Mouse (Mus musculus) CH12.LX (cell line): Measurements from ENCODE around the gene Tmem132c. TPM values are rescaled to one million over a fixed set of nuclear protein-coding genes. Genes with fewer than 3 reads are reported as not detected.
A peak's percentile ranks its signal among the peaks of the same experiment; 100 is the strongest.

ENCODE experiments used
- DNase-seq: peaks from one replicate; pipeline ENCODE4 v3.0.0-alpha.2; 2013; ENCODE audit errors: extremely low read depth
- H3K27ac ChIP-seq: 2 replicates; pipeline ENCODE4 v1.5.1; 2012; ENCODE audit warnings: low read depth, mild to moderate bottlenecking, control low read depth, moderate library complexity; ENCODE audit not compliant: insufficient read depth
- H3K27me3 ChIP-seq: replicated peaks from 2 replicates; pipeline ENCODE3; 2012; ENCODE audit warnings: inconsistent platforms
- H3K36me3 ChIP-seq, 2 experiments: replicated peaks in 1 of 2; 2 replicates each; pipeline versions ENCODE3 to v1.6.1; 2012; ENCODE audit warnings: inconsistent platforms in 1 of 2, low read length in 1 of 2, mild to moderate bottlenecking in 1 of 2, mixed read lengths in 1 of 2, moderate library complexity in 1 of 2; ENCODE audit not compliant: control insufficient read depth in 1 of 2, insufficient read depth in 1 of 2
- H3K4me1 ChIP-seq, 2 experiments: 2 replicates each; pipeline ENCODE4 v1.6.1; 2012; ENCODE audit warnings: inconsistent platforms in 1 of 2, moderate library complexity in 1 of 2; ENCODE audit not compliant: insufficient read depth in 2 of 2, control insufficient read depth in 1 of 2
- H3K4me2 ChIP-seq: 2 replicates; pipeline ENCODE4 v1.6.1; 2012; ENCODE audit warnings: low read depth, mild to moderate bottlenecking, control low read depth; ENCODE audit not compliant: poor library complexity, insufficient read depth, severe bottlenecking
- H3K4me3 ChIP-seq, 3 experiments: fragments of 150-350 bp in 1 of 3; sonication (generic) in 1 of 3; replicated peaks in 1 of 3; 2 replicates each; pipeline versions ENCODE3 to v1.5.1; 2011 to 2012; ENCODE audit warnings: low read depth in 2 of 3, low read length in 2 of 3, mild to moderate bottlenecking in 2 of 3, moderate library complexity in 2 of 3, control low read depth in 1 of 3, improper control_type of control experiment in 1 of 3, inconsistent platforms in 1 of 3, mixed read lengths in 1 of 3; ENCODE audit not compliant: poor library complexity in 1 of 3
- H3K79me2 ChIP-seq: replicated peaks from 2 replicates; pipeline ENCODE4 v1.6.1; 2012; ENCODE audit warnings: mild to moderate bottlenecking, moderate library complexity; ENCODE audit not compliant: control insufficient read depth, poor library complexity, insufficient read depth, severe bottlenecking; ENCODE audit errors: extremely low read depth
- H3K9ac ChIP-seq: 2 replicates; pipeline ENCODE4 v1.6.1; 2012; ENCODE audit warnings: low read depth, mild to moderate bottlenecking, control low read depth, moderate library complexity; ENCODE audit not compliant: insufficient read depth
- H3K9me3 ChIP-seq: replicated peaks from 2 replicates; pipeline ENCODE3; 2012; ENCODE audit warnings: low read length, inconsistent platforms, mixed read lengths
- CHD1 ChIP-seq: IDR thresholded peaks from 2 replicates; pipeline ENCODE4 v1.6.1; 2012; ENCODE audit warnings: low read depth, low read length, improper control_type of control experiment, inconsistent platforms
- CHD2 ChIP-seq: IDR thresholded peaks from 2 replicates; pipeline ENCODE4 v1.6.1; 2011; ENCODE audit warnings: low read length, improper control_type of control experiment
- CTCF ChIP-seq, 2 experiments: IDR thresholded peaks in 1 of 2; conservative IDR thresholded peaks in 1 of 2; 2 replicates each; pipeline ENCODE4 v1.5.1; 2011 to 2012; ENCODE audit warnings: low read depth in 2 of 2, low read length in 2 of 2, improper control_type of control experiment in 1 of 2, inconsistent platforms in 1 of 2, mild to moderate bottlenecking in 1 of 2, moderate library complexity in 1 of 2
- E2F4 ChIP-seq: IDR thresholded peaks from 2 replicates; pipeline ENCODE4 v1.6.1; 2011; ENCODE audit warnings: low read depth, low read length, improper control_type of control experiment; ENCODE audit not compliant: insufficient replicate concordance
- ETS1 ChIP-seq: conservative IDR thresholded peaks from 2 replicates; pipeline ENCODE4 v1.6.1; 2012; ENCODE audit warnings: low read depth, mild to moderate bottlenecking, inconsistent platforms, low read length, improper control_type of control experiment, moderate library complexity
- GABPA ChIP-seq: IDR thresholded peaks from 2 replicates; pipeline ENCODE4 v1.6.1; 2012; ENCODE audit warnings: low read depth, low read length, improper control_type of control experiment, inconsistent platforms; ENCODE audit not compliant: insufficient replicate concordance
- MAFK ChIP-seq: IDR thresholded peaks from 2 replicates; pipeline ENCODE4 v1.6.1; 2011; ENCODE audit warnings: low read length, improper control_type of control experiment; ENCODE audit not compliant: insufficient replicate concordance
- NELFE ChIP-seq: IDR thresholded peaks from 2 replicates; pipeline ENCODE4 v1.6.1; 2011; ENCODE audit warnings: low read depth, low read length, improper control_type of control experiment
- ZNF384 ChIP-seq: IDR thresholded peaks from 2 replicates; pipeline ENCODE4 v1.6.1; 2012; ENCODE audit warnings: low read depth, low read length, improper control_type of control experiment, inconsistent platforms
- dilution Hi-C: fragments of 300-500 bp; cut with MboI; formaldehyde crosslinking; loops from 2 replicates; pipeline ENCODE4 v1.14.3; 2020; ENCODE audit warnings: low sequenced_read_pairs; ENCODE audit not compliant: extremely low pct_unique_long_range_greater_than_20kb, extremely low pct_ligation_motif_present
- in situ Hi-C: fragments of 300-500 bp; cut with MboI; formaldehyde crosslinking; loops from 3 replicates; pipeline ENCODE4 v1.14.3; 2019; ENCODE audit warnings: low sequenced_read_pairs, low pct_ligation_motif_present, low pct_unique_long_range_greater_than_20kb, mixed read lengths
- polyA plus RNA-seq: library from polyadenylated mRNA; unstranded; fragments of >175 nt; gene quantifications from 2 replicates; pipeline ENCODE4 v1.2.1, GENCODE M21; 2012; ENCODE audit warnings: low read depth; ENCODE audit not compliant: insufficient read length
- total RNA-seq, 2 experiments: library from RNA; depleted of rRNA; stranded (reverse); fragments of 300-350 nt in 1 of 2; fragments of >200 nt in 1 of 2; gene quantifications; 2 replicates each; pipeline ENCODE4 v1.2.3; 2012 to 2014

Tmem132c gene
- total and polyA plus RNA-seq, 3 experiments = not detected

DNA sequence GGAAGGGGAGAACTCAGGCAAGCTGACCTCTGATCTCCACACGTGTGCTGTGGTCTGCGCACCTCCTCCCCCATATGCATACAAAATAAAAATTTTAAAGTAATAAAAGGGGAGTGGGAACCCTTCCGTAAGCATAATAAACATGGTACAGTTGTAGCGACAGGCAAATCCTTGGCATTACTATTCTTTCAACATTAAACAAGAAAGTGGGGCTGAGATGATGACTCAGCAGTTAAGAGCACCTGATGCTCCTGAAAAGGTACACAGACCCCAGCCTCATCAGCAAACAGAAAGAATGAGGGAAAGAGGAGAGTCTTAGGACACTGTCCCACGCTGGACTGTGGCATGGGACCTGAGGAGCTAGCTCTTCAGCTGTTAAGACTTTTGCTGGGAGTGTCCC lies 361.4 kb downstream of the Tmem132c start:
- in situ Hi-C loops = loop anchor here (5.0 to 25.0 kb wide), 2 partner anchors 39 to 1409 kb away; partner anchors contain the start of genes Ran and Stx2
- no peak for DNase-seq
- dilution Hi-C loops = no loop called here
- Histone ChIP-seq H3K27me3 (no peaks in the 10 kb centered on the region), H3K4me1 (peaks cover 0 to 16% of the 10 kb centered on the region in 2 experiments; a peak in 2 of 4 replicates), H3K27ac (no peak overlapping the region), H3K36me3 (peaks cover 86 to 97% of the 10 kb centered on the region in 2 experiments), H3K4me2 (no peak overlapping the region), H3K9ac (no peak overlapping the region), H3K9me3 (no peaks in the 10 kb centered on the region), H3K4me3 (no peak overlapping the region), H3K79me2 (peaks cover 47% of the 10 kb centered on the region)
- TF ChIP-seq MAFK (peak; percentile 81; the same call in 1 of the 2 replicates), CTCF (conservative IDR thresholded peaks at IDR 0.05 in 1 of 2, IDR thresholded peaks at IDR 0.05 in 1 of 2; ENCODE audit: low read depth in 2 of 2, low read length in 2 of 2) (no peak)

DNA sequence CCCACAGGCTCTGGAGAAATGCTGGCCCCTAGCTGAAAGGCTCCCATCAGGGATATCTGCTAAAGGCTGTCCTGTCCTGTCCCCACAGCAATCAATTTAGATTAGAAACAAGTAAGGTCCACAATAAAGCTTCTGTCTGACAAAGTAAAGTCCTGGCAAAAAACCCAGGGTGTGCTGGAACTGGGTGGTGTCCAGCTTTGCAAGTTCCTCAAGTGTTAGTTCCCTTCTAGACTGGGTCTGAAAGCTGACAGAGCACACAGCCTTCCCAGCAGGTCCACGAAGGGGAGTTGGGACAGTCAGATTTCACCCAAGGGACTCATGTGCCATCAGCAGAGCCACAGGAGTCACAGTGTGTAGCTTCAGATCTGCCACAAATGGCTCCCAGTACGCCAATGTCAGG lies 365.9 kb downstream of the Tmem132c start:
- Histone ChIP-seq H3K9ac (no peak overlapping the region), H3K36me3 (peaks cover 53 to 74% of the 10 kb centered on the region in 2 experiments), H3K4me3 (no peak overlapping the region), H3K27ac (no peak overlapping the region), H3K27me3 (no peaks in the 10 kb centered on the region), H3K4me2 (no peak overlapping the region), H3K4me1 (peaks cover 13 to 48% of the 10 kb centered on the region in 2 experiments), H3K9me3 (no peaks in the 10 kb centered on the region), H3K79me2 (peaks cover 89% of the 10 kb centered on the region)
- dilution Hi-C loops = no loop called here
- no peak for TF ChIP-seq NELFE
- TF ChIP-seq ETS1 = no peak
- TF ChIP-seq CHD2 = no peak
- no peak for TF ChIP-seq GABPA
- DNase-seq = no peak
- in situ Hi-C loops = loop anchor here (25.0 kb wide), 1 partner anchor 1405 kb away; the partner anchor contains the start of genes Ran and Stx2

DNA sequence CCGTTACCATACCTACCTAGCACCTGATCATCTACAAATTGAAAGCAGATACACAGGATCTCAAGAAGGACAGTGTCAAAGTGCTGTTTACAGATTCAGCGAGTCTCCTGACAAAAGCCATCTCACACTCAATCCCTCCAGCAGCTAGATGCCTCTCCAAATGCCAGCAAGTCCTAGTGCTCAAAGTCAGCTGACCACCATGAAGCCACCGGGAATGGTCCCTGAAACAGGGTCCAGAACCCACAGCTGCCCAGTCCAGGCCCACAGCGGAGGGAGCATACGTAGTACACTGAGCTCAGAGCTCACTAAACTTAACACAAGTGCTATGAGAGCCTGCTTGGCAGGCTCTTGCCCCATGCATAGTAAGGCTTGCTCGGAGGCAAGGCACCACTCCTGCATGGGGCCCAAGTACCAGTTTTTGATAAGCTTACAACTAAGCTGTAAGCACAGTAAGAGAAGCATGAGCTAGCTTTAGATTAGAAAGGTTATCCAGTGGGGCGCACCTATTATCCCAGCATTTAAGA lies 367.6 kb downstream of the Tmem132c start:
- Histone ChIP-seq H3K4me2 (no peak overlapping the region), H3K27ac (no peak overlapping the region), H3K9me3 (no peaks in the 10 kb centered on the region), H3K79me2 (peaks cover 97% of the 10 kb centered on the region)
- dilution Hi-C loops = no loop called here
- no peak for TF ChIP-seq ZNF384
- no peak for TF ChIP-seq E2F4
- TF ChIP-seq CHD1 = no peak
- TF ChIP-seq, all 38 proteins: peak for 0
- in situ Hi-C loops = loop anchor here (25.0 kb wide), 1 partner anchor 1403 kb away; the partner anchor contains the start of genes Ran and Stx2
- no peaks in the 10 kb centered on the region for H3K27me3 ChIP-seq
- no peak for DNase-seq
- no peak overlapping the region for H3K9ac ChIP-seq
- peaks cover 19 to 64% of the 10 kb centered on the region in 2 experiments for H3K4me1 ChIP-seq
- H3K36me3 ChIP-seq = peaks cover 37 to 65% of the 10 kb centered on the region in 2 experiments
- no peak overlapping the region for H3K4me3 ChIP-seq
